Mouse (Mus musculus): ENCODE data around the gene Hepacam.

GRCm38 (mm10) chr9:37412989-37413388, 45.8 kb downstream of the Hepacam start:
- TF ChIP-seq SRF (IDR thresholded peaks at IDR 0.05; ENCODE audit: control insufficient read depth, insufficient read length, low read depth) (no peak), TCF12 (IDR thresholded peaks at IDR 0.05; ENCODE audit: insufficient read depth, poor library complexity, severe bottlenecking) (no peak), POLR2A (IDR thresholded peaks at IDR 0.05; ENCODE audit: insufficient read length, low read depth) (no peak), MAX (IDR thresholded peaks at IDR 0.05; ENCODE audit: low read depth) (no peak), TCF3 (IDR thresholded peaks at IDR 0.05; ENCODE audit: insufficient read length, low read depth) (no peak), MYOG (IDR thresholded peaks at IDR 0.05; ENCODE audit: control insufficient read depth in 1 of 3, insufficient read depth in 1 of 3, insufficient read length in 2 of 3, low read depth in 2 of 3) (no peak), POLR2AphosphoS2 (IDR thresholded peaks at IDR 0.05; ENCODE audit: insufficient read length, low read depth) (no peak), USF1 (IDR thresholded peaks at IDR 0.05; ENCODE audit: low read depth) (no peak), E2F4 (IDR thresholded peaks at IDR 0.05; ENCODE audit: insufficient read depth) (no peak), CEBPB (IDR thresholded peaks at IDR 0.05; ENCODE audit: insufficient read depth, poor library complexity, severe bottlenecking) (no peak), REST (IDR thresholded peaks at IDR 0.05; ENCODE audit: insufficient read depth, insufficient read length) (no peak), MYOD1 (IDR thresholded peaks at IDR 0.05; ENCODE audit: control insufficient read depth in 1 of 3, insufficient read length in 2 of 3, low read depth in 2 of 3) (no peak)
